8 mouse cellular contexts compared by ENCODE assay signal in genomic region chr17:71474128-71474527, GRCm38 (mm10). TPM values are rescaled to one million over a fixed set of nuclear protein-coding genes. Genes with fewer than 3 reads are reported as not detected.
DNase-seq lines count a peak whose midpoint lies in the region; ATAC-seq and TF ChIP-seq lines count a peak whose summit lies in the region.

No protein-coding gene starts in this region.

- H3K4me1 ChIP-seq in hindbrain, postnatal 0 days (ENCODE audit: insufficient read depth, low read length) = peaks cover 7% of the 10 kb centered on the region; the same call in 1 of the 2 replicates
- peaks cover 28% of the 10 kb centered on the region for H3K4me1 ChIP-seq in neural tube, embryonic 13.5 days (replicated peaks)

- H3K27me3 ChIP-seq in hindbrain, postnatal 0 days (ENCODE audit: insufficient read depth, low read length) = no peaks in the 10 kb centered on the region
- no peaks in the 10 kb centered on the region for H3K27me3 ChIP-seq in neural tube, embryonic 13.5 days

- H3K36me3 ChIP-seq in hindbrain, postnatal 0 days (ENCODE audit: insufficient read depth, low read length) = no peaks in the 10 kb centered on the region
- no peaks in the 10 kb centered on the region for H3K36me3 ChIP-seq in neural tube, embryonic 13.5 days

- WGBS in hindbrain, postnatal 0 days = 17% methylated on average over 8 of the region's 8 CpGs
- WGBS in neural tube, embryonic 13.5 days = 14% methylated on average over 8 of the region's 8 CpGs

- no peak for TF ChIP-seq CTCF in hindbrain, postnatal 0 days (IDR thresholded peaks at IDR 0.05; ENCODE audit: low read depth)

- H3K4me2 ChIP-seq in hindbrain, postnatal 0 days (ENCODE audit: low read depth, low read length) = peak overlapping the region; percentile 85
- peak overlapping the region; percentile 93 for H3K4me2 ChIP-seq in neural tube, embryonic 13.5 days

- H3K9ac ChIP-seq in hindbrain, postnatal 0 days (replicated peaks; ENCODE audit: low read length) = peak overlapping the region; percentile 96
- peak overlapping the region; percentile 95 for H3K9ac ChIP-seq in neural tube, embryonic 13.5 days

- ATAC-seq in CD4-positive, CD25-positive, alpha-beta regulatory T cell, adult 4 months = no peak
- ATAC-seq in hindbrain, postnatal 0 days = no peak
- ATAC-seq in neural tube, embryonic 13.5 days (ENCODE audit: low read depth) = no peak
- no peak for ATAC-seq in inflammation-experienced regulatory T-cells, adult 6 months

- H3K27ac ChIP-seq in hindbrain, postnatal 0 days = no peak overlapping the region
- H3K27ac ChIP-seq in neural tube, embryonic 13.5 days (replicated peaks) = no peak overlapping the region; the same call in 1 of the 2 replicates

- peak; percentile 51 for DNase-seq in CD4-positive, CD25-positive, alpha-beta regulatory T cell, adult 2 months (ENCODE audit: low read depth, low spot score)
- DNase-seq in retina, postnatal 1 day = peak; percentile 7
- no peak for DNase-seq in retina, embryonic 14.5 days (ENCODE audit: low spot score)
- DNase-seq in hindbrain, postnatal 0 days (ENCODE audit: low spot score) = no peak
- no peak for DNase-seq in layer of hippocampus, postnatal 14 days (ENCODE audit: low spot score in 2 of 2)

- H3K9me3 ChIP-seq in hindbrain, postnatal 0 days (ENCODE audit: low read length) = no peaks in the 10 kb centered on the region
- no peaks in the 10 kb centered on the region for H3K9me3 ChIP-seq in neural tube, embryonic 13.5 days

- H3K4me3 ChIP-seq in hindbrain, postnatal 0 days (ENCODE audit: low read length) = peak overlapping the region; percentile 92
- peak overlapping the region; percentile 84 for H3K4me3 ChIP-seq in neural tube, embryonic 13.5 days

RNA-seq across cellular contexts. Expression of gene Smchd1, which starts 1.0 kb away (rescaled TPM):
- polyA plus RNA-seq in CD4-positive, CD25-positive, alpha-beta regulatory T cell, adult 4 months (2017; shearing (Covaris generic)) = 10 to 100 TPM; 84.5 TPM
- 35.3 and 42.2 TPM in 2 replicates for total RNA-seq in hindbrain, postnatal 0 days (2014; rRNA removed)
- 33.9 and 35.4 TPM in 2 replicates for polyA plus RNA-seq in hindbrain, postnatal 0 days (2015; fragmentation: Nextera tagmentation; extraction: Ambion mirVana)
- polyA plus RNA-seq in neural tube, embryonic 13.5 days (2015; fragmentation: Nextera tagmentation; extraction: Ambion mirVana) = 34.5 and 46.3 TPM in 2 replicates
- 10 to 100 TPM; 81.6 to 95.6 (median 91.5) TPM for polyA plus RNA-seq in inflammation-experienced regulatory T-cells, adult 6 months (2017; shearing (Covaris generic))
- total RNA-seq in layer of hippocampus, postnatal 14 days (2021) = 10 to 100 TPM; 31.0 to 34.0 TPM

RNA-seq across cellular contexts. Expression of gene Gm4707, which starts 14.4 kb away (rescaled TPM):
- 10 to 100 TPM; 21.3 to 24.8 TPM for polyA plus RNA-seq in CD4-positive, CD25-positive, alpha-beta regulatory T cell, adult 4 months (2017; shearing (Covaris generic))
- 0.36 and 2.1 TPM in 2 replicates for total RNA-seq in hindbrain, postnatal 0 days (2014; rRNA removed)
- polyA plus RNA-seq in hindbrain, postnatal 0 days (2015; fragmentation: Nextera tagmentation; extraction: Ambion mirVana) = 3.1 and 3.8 TPM in 2 replicates
- 1.7 and 4.7 TPM in 2 replicates for polyA plus RNA-seq in neural tube, embryonic 13.5 days (2015; fragmentation: Nextera tagmentation; extraction: Ambion mirVana)
- 10 to 100 TPM; 15.5 to 35.0 (median 23.7) TPM for polyA plus RNA-seq in inflammation-experienced regulatory T-cells, adult 6 months (2017; shearing (Covaris generic))
- total RNA-seq in layer of hippocampus, postnatal 14 days (2021) = 1 to 10 TPM; 1.1 to 3.0 TPM

RNA-seq across cellular contexts. Expression of gene Ndc80, which starts 52.5 kb away (rescaled TPM):
- 10 to 100 TPM; 11.1 to 20.0 TPM for polyA plus RNA-seq in CD4-positive, CD25-positive, alpha-beta regulatory T cell, adult 4 months (2017; shearing (Covaris generic))
- 3.6 and 3.8 TPM in 2 replicates for total RNA-seq in hindbrain, postnatal 0 days (2014; rRNA removed)
- 6.8 and 9.7 TPM in 2 replicates for polyA plus RNA-seq in hindbrain, postnatal 0 days (2015; fragmentation: Nextera tagmentation; extraction: Ambion mirVana)
- polyA plus RNA-seq in neural tube, embryonic 13.5 days (2015; fragmentation: Nextera tagmentation; extraction: Ambion mirVana) = 8.1 and 12.1 TPM in 2 replicates
- 10 to 100 TPM in 1 of 3 experiments, 1 to 10 TPM in 2; 9.1 to 56.4 (median 9.4) TPM for polyA plus RNA-seq in inflammation-experienced regulatory T-cells, adult 6 months (2017; shearing (Covaris generic))
- 1 to 10 TPM; 1.4 to 1.5 TPM for total RNA-seq in layer of hippocampus, postnatal 14 days (2021)

Comparison
In these comparisons a context has a peak if more than half of its experiments do, and no peak if none do; other contexts are left out.
1. DNase-seq: peak in CD4-positive, CD25-positive, alpha-beta regulatory T cell, adult 2 months (single experiment) and retina, postnatal 1 day (single experiment); none in retina, embryonic 14.5 days (single experiment), hindbrain, postnatal 0 days (single experiment) and layer of hippocampus, postnatal 14 days (0 of 2).